Mouse (Mus musculus) liver, embryonic 14.5 days (tissue): ENCODE results near the gene Bend5. TPM values are rescaled to one million over a fixed set of nuclear protein-coding genes. Genes with fewer than 3 reads are reported as not detected.

Experiments used
- ATAC-seq: fragments of 200-750 bp; cut with Nextera tagmentation; 2 replicates; pipeline ENCODE4 v1.8.0; 2017; ENCODE audit warnings: moderate number of reproducible peaks, mild to moderate bottlenecking, moderate library complexity; ENCODE audit not compliant: insufficient read depth
- DNase-seq, 3 experiments: peaks; one replicate each; pipeline ENCODE4 v3.0.0-alpha.2; 2012 to 2013; ENCODE audit warnings: low read depth in 3 of 3, low spot score in 3 of 3
- H3K27ac ChIP-seq: fragments of 300-500 bp; sonication (generic); 2 replicates; pipeline ENCODE4 v1.5.1; 2014; ENCODE audit warnings: moderate library complexity, mild to moderate bottlenecking, control low read depth, inconsistent platforms
- H3K27me3 ChIP-seq: fragments of 300-500 bp; sonication (generic); 2 replicates; pipeline ENCODE4 v1.6.1; 2014; ENCODE audit warnings: mild to moderate bottlenecking, low read length, moderate library complexity; ENCODE audit not compliant: control insufficient read depth, insufficient read depth
- H3K36me3 ChIP-seq: fragments of 300-500 bp; sonication (generic); replicated peaks from 2 replicates; pipeline ENCODE4 v1.6.1; 2014; ENCODE audit warnings: low read depth; ENCODE audit not compliant: control insufficient read depth, insufficient read depth
- H3K4me1 ChIP-seq, 2 experiments: fragments of 200-500 bp in 1 of 2; fragments of 300-500 bp in 1 of 2; sonication (generic) in 1 of 2; replicated peaks; 2 replicates each; pipeline ENCODE4 v1.6.1; 2012 to 2014; ENCODE audit warnings: antibody characterized with exemption in 1 of 2, inconsistent platforms in 1 of 2, low read length in 1 of 2; ENCODE audit not compliant: control insufficient read depth in 2 of 2, insufficient read depth in 2 of 2
- H3K4me2 ChIP-seq: fragments of 300-500 bp; sonication (generic); 2 replicates; pipeline ENCODE4 v1.6.1; 2014; ENCODE audit warnings: low read depth, mild to moderate bottlenecking, control low read depth, moderate library complexity
- H3K4me3 ChIP-seq, 2 experiments: fragments of 200-500 bp in 1 of 2; fragments of 300-500 bp in 1 of 2; sonication (generic) in 1 of 2; 2 replicates each; pipeline ENCODE4 v1.5.1; 2012 to 2014; ENCODE audit warnings: low read depth in 2 of 2, low read length in 2 of 2, mild to moderate bottlenecking in 2 of 2, control low read depth in 1 of 2, inconsistent platforms in 1 of 2, moderate library complexity in 1 of 2; ENCODE audit not compliant: insufficient read depth in 1 of 2
- H3K9ac ChIP-seq: fragments of 300-500 bp; sonication (generic); replicated peaks from 2 replicates; pipeline ENCODE4 v1.6.1; 2014; ENCODE audit warnings: mild to moderate bottlenecking, control low read depth, moderate library complexity
- H3K9me3 ChIP-seq: fragments of 300-500 bp; sonication (generic); 2 replicates; pipeline ENCODE4 v1.6.1; 2016; ENCODE audit warnings: low read length, mixed read lengths; ENCODE audit not compliant: control insufficient read depth
- CTCF ChIP-seq: IDR thresholded peaks from 2 replicates; pipeline ENCODE4 v1.5.1; 2016; ENCODE audit warnings: antibody characterized with exemption, low read depth, control low read depth
- EP300 ChIP-seq: IDR thresholded peaks from 2 replicates; pipeline ENCODE4 v1.6.1; 2016; ENCODE audit warnings: antibody characterized with exemption, low read depth
- WGBS: fragments of 180-500 bp; shearing (Covaris S2); extraction: QIAGEN DNeasy Blood & Tissue Kit; methylation state at CpG from one replicate; pipeline ENCODE4 v1.1.7; 2014; ENCODE audit not compliant: insufficient replicate concordance; 5-methylcytosine and 5-hydroxymethylcytosine counted together
- polyA plus RNA-seq, 2 experiments: library from polyadenylated mRNA; depleted of rRNA in 1 of 2; stranded (reverse) in 1 of 2; unstranded in 1 of 2; fragments of >200 nt; fragmentation: Nextera tagmentation in 1 of 2; extraction: Ambion mirVana in 1 of 2; gene quantifications; 2 replicates each; pipeline versions ENCODE4 v1.2.1 to v1.2.3; 2012 to 2014

Gene Bend5
- polyA plus RNA-seq, 2 experiments: 0.32 to 0.47 TPM

DNA sequence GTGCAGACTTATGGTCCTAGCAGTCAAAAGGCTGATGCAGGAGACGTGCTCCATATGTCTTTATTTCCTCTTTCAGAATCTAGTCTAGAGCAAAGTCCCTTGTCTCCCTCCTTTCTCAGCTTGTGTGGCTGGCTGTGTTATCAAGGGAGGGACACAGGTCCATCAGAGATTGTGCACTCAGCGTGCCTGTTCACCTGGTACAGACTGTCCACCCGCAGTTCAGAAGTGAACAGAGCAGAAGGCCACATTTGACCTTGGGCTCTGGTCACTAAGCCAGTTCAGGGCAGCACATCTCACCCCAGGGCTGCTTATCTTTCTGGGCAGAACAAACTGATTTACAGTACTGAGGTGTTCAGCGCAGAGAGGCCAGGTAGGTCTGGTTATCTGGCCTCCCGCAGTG is 37.4 kb downstream of the Bend5 start:
- no peak for ATAC-seq
- no peak overlapping the region for H3K4me2 ChIP-seq
- H3K9me3 ChIP-seq: no peaks in the 10 kb centered on the region
- no peak overlapping the region for H3K27ac ChIP-seq
- no peaks in the 10 kb centered on the region for H3K27me3 ChIP-seq
- H3K36me3 ChIP-seq: no peaks in the 10 kb centered on the region
- no peak overlapping the region for H3K4me3 ChIP-seq
- 56% methylated on average over 5 of the region's 5 CpGs for WGBS
- no peak overlapping the region for H3K9ac ChIP-seq
- no peaks in the 10 kb centered on the region for H3K4me1 ChIP-seq
- no peak for TF ChIP-seq EP300
- no peak for TF ChIP-seq CTCF
- DNase-seq: no peak

DNA sequence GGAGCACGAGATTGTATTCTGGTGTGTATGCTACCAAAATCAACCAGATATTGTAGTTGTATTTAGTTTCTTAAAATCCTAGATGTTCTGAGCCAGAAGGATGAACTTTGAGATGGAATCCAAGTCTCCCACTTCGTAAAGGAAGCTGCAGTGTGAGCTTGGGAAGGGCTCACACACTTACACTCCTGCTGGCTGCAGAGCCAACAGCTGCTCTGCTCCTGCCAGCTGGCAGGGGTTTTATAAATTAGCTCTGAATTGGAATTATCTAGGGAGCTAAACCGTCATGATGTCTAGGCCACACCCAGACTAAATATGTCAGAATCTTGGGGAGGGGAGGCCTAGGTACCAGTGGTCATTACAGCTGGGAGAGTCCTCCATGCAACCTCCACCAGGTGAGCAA is 38.5 kb downstream of the Bend5 start:
- Histone ChIP-seq H3K9me3 (no peaks in the 10 kb centered on the region), H3K4me1 (no peaks in the 10 kb centered on the region), H3K27ac (no peak overlapping the region), H3K4me2 (no peak overlapping the region), H3K27me3 (no peaks in the 10 kb centered on the region), H3K36me3 (no peaks in the 10 kb centered on the region), H3K9ac (no peak overlapping the region), H3K4me3 (no peak overlapping the region)
- WGBS: 47% methylated on average over 3 of the region's 3 CpGs
- TF ChIP-seq CTCF (no peak), EP300 (no peak)
- ATAC-seq: no peak
- DNase-seq: no peak

DNA sequence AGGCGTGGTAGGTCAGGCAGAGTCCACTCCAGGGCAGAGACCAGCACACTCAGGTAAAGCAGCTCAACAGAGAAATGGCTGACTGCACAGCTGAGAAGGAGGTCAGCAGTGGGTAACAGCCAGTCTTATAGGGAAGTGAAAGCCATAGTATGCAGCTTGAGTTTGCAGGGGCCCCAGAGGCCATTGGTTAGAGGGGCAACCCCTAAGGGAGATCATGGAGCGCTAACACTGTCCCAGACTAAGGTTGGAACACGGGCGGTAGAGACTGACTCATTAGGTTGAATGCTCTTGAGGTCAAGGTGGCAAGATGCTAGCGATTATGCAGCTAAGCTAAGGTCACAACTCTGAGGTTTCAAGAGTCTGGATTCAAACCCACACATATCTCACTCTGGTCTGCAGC is 40.8 kb downstream of the Bend5 start:
- Histone ChIP-seq H3K36me3 (no peaks in the 10 kb centered on the region), H3K27ac (no peak overlapping the region), H3K9ac (no peak overlapping the region), H3K9me3 (no peaks in the 10 kb centered on the region), H3K27me3 (no peaks in the 10 kb centered on the region), H3K4me1 (no peaks in the 10 kb centered on the region), H3K4me3 (no peak overlapping the region), H3K4me2 (no peak overlapping the region)
- no peak for TF ChIP-seq EP300
- TF ChIP-seq CTCF: no peak
- ATAC-seq (no peak), DNase-seq (no peak)
- 66% methylated on average over 5 of the region's 5 CpGs for WGBS

DNA sequence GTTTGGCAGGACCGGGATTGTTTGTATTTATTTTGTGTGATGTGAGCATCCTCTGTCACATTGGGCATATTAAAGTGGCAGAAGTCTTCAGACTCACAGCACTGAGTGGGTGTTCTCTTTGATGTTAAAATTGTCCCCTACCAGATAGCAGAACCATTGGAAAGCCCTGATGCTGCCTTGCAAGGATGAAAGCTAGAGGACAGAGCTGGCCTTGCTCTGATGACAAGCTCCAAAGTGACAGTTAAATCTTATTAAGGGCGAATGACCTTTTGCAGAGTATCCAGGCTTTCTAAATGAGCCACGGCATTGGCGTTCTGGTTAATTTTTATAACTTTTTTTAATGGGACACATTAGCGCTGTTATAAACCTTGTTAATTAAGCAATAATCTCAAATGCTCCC is 42.8 kb downstream of the Bend5 start:
- 60% methylated on average over 5 of the region's 5 CpGs for WGBS

DNA sequence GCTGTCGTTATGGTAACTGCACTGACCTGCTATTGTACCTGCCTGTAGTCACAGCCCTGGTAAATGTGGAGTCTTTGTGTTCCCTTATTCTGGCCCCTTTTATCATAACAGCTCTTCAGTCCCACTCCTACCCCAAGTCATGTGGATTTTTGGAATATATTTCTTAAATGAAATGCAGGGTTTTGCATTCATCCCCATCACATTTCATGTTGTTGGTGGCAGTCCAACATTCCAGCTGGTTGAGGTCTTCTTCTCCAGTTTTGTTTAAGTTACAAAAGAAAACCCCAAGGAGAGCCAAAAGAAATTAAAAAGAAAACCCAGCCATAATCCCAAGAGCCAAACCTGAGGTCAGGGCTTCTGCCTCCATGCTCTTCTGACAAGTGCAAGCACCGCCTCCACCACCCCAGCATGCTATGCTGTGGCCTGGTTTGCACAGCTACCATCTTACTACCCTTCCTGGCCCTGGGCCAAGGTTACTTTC is 52.5 kb downstream of the Bend5 start:
- Histone ChIP-seq H3K36me3 (no peaks in the 10 kb centered on the region), H3K4me2 (no peak overlapping the region), H3K27ac (no peak overlapping the region), H3K4me3 (no peak overlapping the region), H3K9ac (no peak overlapping the region), H3K9me3 (no peaks in the 10 kb centered on the region), H3K4me1 (no peaks in the 10 kb centered on the region), H3K27me3 (no peaks in the 10 kb centered on the region)
- no peak for ATAC-seq
- WGBS: 68% methylated on average over 2 of the region's 2 CpGs
- DNase-seq: no peak
- no peak for TF ChIP-seq EP300
- TF ChIP-seq CTCF: no peak

More for the DNA sequence above, 42.8 kb downstream of the Bend5 start:
- no peak for DNase-seq
- no peaks in the 10 kb centered on the region for H3K27me3 ChIP-seq
- no peak overlapping the region for H3K4me2 ChIP-seq
- no peak overlapping the region for H3K4me3 ChIP-seq
- TF ChIP-seq EP300 (no peak), CTCF (no peak)
- ATAC-seq: no peak
- H3K4me1 ChIP-seq: no peaks in the 10 kb centered on the region
- no peaks in the 10 kb centered on the region for H3K36me3 ChIP-seq
- H3K27ac ChIP-seq: no peak overlapping the region
- no peak overlapping the region for H3K9ac ChIP-seq
- no peaks in the 10 kb centered on the region for H3K9me3 ChIP-seq
